Mouse (Mus musculus) neural tube, embryonic 15.5 days (tissue): ENCODE data around the gene Rsph14. TPM values are rescaled to one million over a fixed set of nuclear protein-coding genes. Genes with fewer than 3 reads are reported as not detected.

Experiments used
- ATAC-seq: fragments of 200-750 bp; cut with Nextera tagmentation; 2 replicates; pipeline ENCODE4 v1.8.0; 2017; ENCODE audit warnings: mild to moderate bottlenecking, moderate TSS enrichment, moderate library complexity; ENCODE audit not compliant: low FRiP score
- H3K27ac ChIP-seq: fragments of 300-500 bp; sonication (generic); replicated peaks from 2 replicates; pipeline ENCODE4 v1.5.1; 2015; ENCODE audit warnings: mild to moderate bottlenecking, inconsistent platforms
- H3K27me3 ChIP-seq: fragments of 300-500 bp; sonication (generic); replicated peaks from 2 replicates; pipeline ENCODE4 v1.6.1; 2015; ENCODE audit warnings: inconsistent platforms
- H3K36me3 ChIP-seq: fragments of 300-500 bp; sonication (generic); 2 replicates; pipeline ENCODE4 v1.6.1; 2015; ENCODE audit warnings: inconsistent platforms
- H3K4me1 ChIP-seq: fragments of 300-500 bp; sonication (generic); 2 replicates; pipeline ENCODE4 v1.6.1; 2015; ENCODE audit warnings: inconsistent platforms
- H3K4me2 ChIP-seq: fragments of 300-500 bp; sonication (generic); 2 replicates; pipeline ENCODE4 v1.6.1; 2015; ENCODE audit warnings: inconsistent platforms, mild to moderate bottlenecking, moderate library complexity
- H3K4me3 ChIP-seq: fragments of 300-500 bp; sonication (generic); replicated peaks from 2 replicates; pipeline ENCODE4 v1.5.1; 2015; ENCODE audit warnings: mild to moderate bottlenecking, inconsistent platforms
- H3K9ac ChIP-seq: fragments of 300-500 bp; sonication (generic); replicated peaks from 2 replicates; pipeline ENCODE4 v1.6.1; 2015; ENCODE audit warnings: mild to moderate bottlenecking, inconsistent platforms
- H3K9me3 ChIP-seq: fragments of 300-500 bp; sonication (generic); replicated peaks from 2 replicates; pipeline ENCODE4 v1.6.1; 2016; ENCODE audit warnings: inconsistent platforms
- WGBS: fragments of 180-500 bp; shearing (Covaris S2); methylation state at CpG from one replicate; pipeline ENCODE4 v1.1.7; 2015; ENCODE audit warnings: mixed read lengths; 5-methylcytosine and 5-hydroxymethylcytosine counted together
- polyA plus RNA-seq: library from polyadenylated mRNA; unstranded; fragments of >200 nt; fragmentation: Nextera tagmentation; extraction: Ambion mirVana; gene quantifications from 2 replicates; pipeline ENCODE4 v1.2.1, GENCODE M21; 2015

Gene Rsph14
- polyA plus RNA-seq = 0.46 and 0.58 TPM in 2 replicates

GRCm38 (mm10) chr10:75032395-75032794 lies at the start of gene Rsph14:
Gene Rsph14, minus strand, starts transcription at chr10:75032586.
- Histone ChIP-seq H3K9me3 (no peaks in the 10 kb centered on the region), H3K4me3 (peak within 1 kb of the TSS; percentile 21; the same call in 1 of the 2 replicates), H3K27ac (peak within 1 kb of the TSS; percentile 75), H3K4me2 (peak within 1 kb of the TSS; percentile 55), H3K4me1 (peaks cover 27% of the 10 kb centered on the region), H3K27me3 (no peaks in the 10 kb centered on the region), H3K36me3 (no peaks in the 10 kb centered on the region), H3K9ac (no peak within 1 kb of the TSS)
- 9% methylated on average over 10 of the region's 10 CpGs for WGBS
- ATAC-seq = peak; percentile 49

- ATAC-seq = no peak
- H3K9me3 ChIP-seq = no peaks in the 10 kb centered on the region
- H3K4me1 ChIP-seq = peaks cover 23% of the 10 kb centered on the region
- H3K36me3 ChIP-seq = peaks cover 1% of the 10 kb centered on the region; the same call in 1 of the 2 replicates
- no peak overlapping the region for H3K4me3 ChIP-seq
- no peak overlapping the region for H3K27ac ChIP-seq
- 86% methylated on average over 14 of the region's 14 CpGs for WGBS
- no peak overlapping the region for H3K4me2 ChIP-seq
- H3K9ac ChIP-seq = no peak overlapping the region
- H3K27me3 ChIP-seq = no peaks in the 10 kb centered on the region
Measured at GRCm38 (mm10) chr10:75078174-75079128, 46.1 kb upstream of the Rsph14 start.

GRCm38 (mm10) chr10:75075665-75076064 lies 43.3 kb upstream of the Rsph14 start:
- H3K27ac ChIP-seq = no peak overlapping the region
- no peaks in the 10 kb centered on the region for H3K36me3 ChIP-seq
- H3K9ac ChIP-seq = no peak overlapping the region
- peaks cover 41% of the 10 kb centered on the region for H3K4me1 ChIP-seq
- no peaks in the 10 kb centered on the region for H3K9me3 ChIP-seq
- H3K4me2 ChIP-seq = no peak overlapping the region
- ATAC-seq = no peak
- no peaks in the 10 kb centered on the region for H3K27me3 ChIP-seq
- WGBS = 76% methylated on average over 5 of the region's 5 CpGs
- no peak overlapping the region for H3K4me3 ChIP-seq

- Histone ChIP-seq H3K9me3 (no peaks in the 10 kb centered on the region), H3K4me3 (no peak overlapping the region), H3K27me3 (no peaks in the 10 kb centered on the region), H3K9ac (no peak overlapping the region), H3K27ac (no peak overlapping the region), H3K4me1 (peaks cover 67% of the 10 kb centered on the region), H3K36me3 (no peaks in the 10 kb centered on the region), H3K4me2 (no peak overlapping the region)
- ATAC-seq = no peak
- WGBS = 50% methylated on average over 11 of the region's 11 CpGs
Measured at GRCm38 (mm10) chr10:75070281-75070976, 38.0 kb upstream of the Rsph14 start.

GRCm38 (mm10) chr10:75068624-75069328 lies 36.4 kb upstream of the Rsph14 start:
- H3K4me1 ChIP-seq = peaks cover 80% of the 10 kb centered on the region

GRCm38 (mm10) chr10:75068086-75068485 lies 35.7 kb upstream of the Rsph14 start:
- 60% methylated on average over 2 of the region's 2 CpGs for WGBS
- no peak overlapping the region for H3K4me2 ChIP-seq

More at GRCm38 (mm10) chr10:75068624-75069328, 36.4 kb upstream of the Rsph14 start:
- Histone ChIP-seq H3K4me3 (no peak overlapping the region), H3K27me3 (no peaks in the 10 kb centered on the region), H3K36me3 (no peaks in the 10 kb centered on the region), H3K9me3 (no peaks in the 10 kb centered on the region), H3K27ac (no peak overlapping the region), H3K9ac (no peak overlapping the region), H3K4me2 (no peak overlapping the region)
- WGBS = 58% methylated on average over 12 of the region's 12 CpGs
- no peak for ATAC-seq

GRCm38 (mm10) chr10:75067446-75067845 lies 35.1 kb upstream of the Rsph14 start:
- H3K4me3 ChIP-seq = no peak overlapping the region
- ATAC-seq = no peak
- no peak overlapping the region for H3K27ac ChIP-seq
- no peaks in the 10 kb centered on the region for H3K36me3 ChIP-seq
- H3K9ac ChIP-seq = no peak overlapping the region
- no peak overlapping the region for H3K4me2 ChIP-seq
- H3K9me3 ChIP-seq = no peaks in the 10 kb centered on the region
- no peaks in the 10 kb centered on the region for H3K27me3 ChIP-seq
- peaks cover 90% of the 10 kb centered on the region for H3K4me1 ChIP-seq

More at GRCm38 (mm10) chr10:75068086-75068485, 35.7 kb upstream of the Rsph14 start:
- Histone ChIP-seq H3K27ac (no peak overlapping the region), H3K4me3 (no peak overlapping the region), H3K27me3 (no peaks in the 10 kb centered on the region), H3K4me1 (peaks cover 83% of the 10 kb centered on the region), H3K36me3 (no peaks in the 10 kb centered on the region), H3K9ac (no peak overlapping the region), H3K9me3 (no peaks in the 10 kb centered on the region)
- no peak for ATAC-seq

GRCm38 (mm10) chr10:75065691-75066090 lies 33.3 kb upstream of the Rsph14 start:
- Histone ChIP-seq H3K4me3 (no peak overlapping the region), H3K9ac (no peak overlapping the region), H3K4me2 (peak overlapping the region; percentile 94), H3K4me1 (peaks cover 87% of the 10 kb centered on the region), H3K36me3 (no peaks in the 10 kb centered on the region), H3K27me3 (no peaks in the 10 kb centered on the region), H3K27ac (no peak overlapping the region), H3K9me3 (no peaks in the 10 kb centered on the region)
- ATAC-seq = no peak
- WGBS = 70% methylated on average over 6 of the region's 6 CpGs

- H3K9ac ChIP-seq = peak overlapping the region; percentile 31
- H3K27me3 ChIP-seq = no peaks in the 10 kb centered on the region
- 53% methylated on average over 12 of the region's 12 CpGs for WGBS
- peak overlapping the region; percentile 94 for H3K4me2 ChIP-seq
- no peaks in the 10 kb centered on the region for H3K36me3 ChIP-seq
- no peaks in the 10 kb centered on the region for H3K9me3 ChIP-seq
- H3K4me3 ChIP-seq = peak overlapping the region; percentile 75
- H3K27ac ChIP-seq = no peak overlapping the region
- H3K4me1 ChIP-seq = peaks cover 83% of the 10 kb centered on the region
- ATAC-seq = no peak
Measured at GRCm38 (mm10) chr10:75063301-75063965, 31.0 kb upstream of the Rsph14 start.

GRCm38 (mm10) chr10:75062621-75063020 lies 30.2 kb upstream of the Rsph14 start:
- Histone ChIP-seq H3K27me3 (no peaks in the 10 kb centered on the region), H3K36me3 (no peaks in the 10 kb centered on the region), H3K4me3 (peak overlapping the region; percentile 75), H3K27ac (no peak overlapping the region), H3K4me1 (peaks cover 76% of the 10 kb centered on the region), H3K9me3 (no peaks in the 10 kb centered on the region), H3K9ac (peak overlapping the region; percentile 72), H3K4me2 (peak overlapping the region; percentile 94)
- no peak for ATAC-seq
- 47% methylated on average over 6 of the region's 6 CpGs for WGBS

- Histone ChIP-seq H3K4me3 (peak overlapping the region; percentile 75), H3K27ac (no peak overlapping the region), H3K4me2 (peak overlapping the region; percentile 94), H3K27me3 (no peaks in the 10 kb centered on the region), H3K36me3 (no peaks in the 10 kb centered on the region), H3K9me3 (no peaks in the 10 kb centered on the region), H3K9ac (peak overlapping the region; percentile 72), H3K4me1 (peaks cover 72% of the 10 kb centered on the region)
- no peak for ATAC-seq
- WGBS = 13% methylated on average over 6 of the region's 6 CpGs
Measured at GRCm38 (mm10) chr10:75062189-75062561, 29.8 kb upstream of the Rsph14 start.
